Mouse (Mus musculus): ENCODE data around the gene Prmt9.

Prmt9 gene

DNA sequence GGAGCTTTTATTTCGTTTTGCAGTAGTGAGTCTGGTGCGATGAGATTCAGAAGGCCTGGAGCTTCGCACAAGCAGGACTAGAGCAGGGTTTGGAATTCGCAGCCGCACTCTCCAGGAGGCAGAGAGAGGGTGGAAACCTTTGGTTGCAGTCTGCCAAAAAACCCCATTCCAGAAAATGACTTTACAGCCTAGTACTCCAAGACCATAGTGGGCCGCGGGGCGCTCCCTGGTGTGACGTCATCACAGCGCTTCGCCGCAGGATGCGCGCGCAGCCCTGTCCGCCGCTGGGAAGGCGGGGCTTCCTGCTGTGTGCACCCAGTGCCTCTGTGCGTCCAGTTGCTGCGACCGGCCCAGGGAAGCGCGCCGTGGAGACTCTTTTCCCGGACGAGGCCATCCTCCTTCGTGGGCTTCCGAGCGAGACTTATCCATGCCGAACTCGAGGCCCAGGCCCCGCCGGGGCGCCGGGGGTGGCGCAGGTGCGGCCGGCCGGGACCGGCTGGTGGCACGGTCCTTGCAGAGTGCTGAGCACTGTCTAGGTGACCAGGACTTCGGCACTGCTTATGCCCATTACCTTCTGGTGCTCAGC is at the start of gene Prmt9:
Prmt9 (plus strand) TSS at position 277 of the 586 bp plus-strand sequence.
- DNase-seq (ENCODE audit: low read depth, low spot score): peak; percentile 83

- DNase-seq (ENCODE audit: low read depth, low spot score): no peak
Measured at GRCm38 (mm10) chr8:77500264-77500663, 48.9 kb upstream of the Prmt9 start.

GRCm38 (mm10) chr8:77501131-77501530 is 48.1 kb upstream of the Prmt9 start:
- no peak for DNase-seq (ENCODE audit: low read depth, low spot score)

GRCm38 (mm10) chr8:77502547-77502946 is 46.6 kb upstream of the Prmt9 start:
- DNase-seq (ENCODE audit: low read depth, low spot score): no peak

DNA sequence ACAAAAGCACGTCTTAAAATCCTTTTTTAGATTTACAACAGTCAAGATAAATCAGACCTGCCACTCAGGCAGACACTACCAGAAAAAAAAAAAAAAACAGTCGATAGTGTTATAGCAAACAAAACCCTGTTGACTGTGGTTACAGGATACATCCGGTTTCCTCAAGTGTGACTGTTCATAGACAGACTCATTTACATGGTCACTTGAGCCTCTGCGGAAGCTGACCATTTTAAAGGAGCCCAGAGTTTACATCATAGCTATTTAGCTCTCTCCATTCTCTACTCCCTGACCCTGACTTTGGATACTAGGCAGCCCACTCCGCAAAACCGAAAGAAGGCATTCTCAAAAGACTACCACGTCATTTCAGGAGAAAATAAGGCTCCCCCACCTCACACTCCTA is 42.7 kb upstream of the Prmt9 start:
- DNase-seq (ENCODE audit: low read depth, low spot score): no peak

DNA sequence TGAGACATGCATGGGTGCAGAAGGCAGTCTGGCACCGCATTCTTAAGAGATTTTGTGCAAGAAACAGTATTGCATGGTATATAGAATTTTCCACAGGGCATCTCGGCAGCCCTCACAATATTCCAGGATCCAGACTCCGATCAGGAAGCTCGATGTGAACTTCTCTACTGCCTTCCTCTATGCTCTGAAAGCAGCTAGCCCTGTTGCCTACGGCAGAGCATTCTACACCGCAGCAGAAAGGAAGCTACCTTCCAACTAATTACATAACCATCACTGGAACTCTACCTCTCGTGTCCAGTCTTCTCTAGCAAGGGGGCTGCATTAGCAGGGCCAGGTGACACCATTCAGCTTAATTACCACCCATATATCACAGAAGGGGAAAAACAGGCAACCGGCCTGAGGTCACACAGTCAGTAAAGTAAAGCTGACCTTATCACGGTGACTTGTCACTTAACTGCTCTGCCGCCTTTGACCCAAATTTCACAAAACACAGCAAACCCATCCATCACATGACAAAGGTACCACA is 41.6 kb upstream of the Prmt9 start:
- DNase-seq (ENCODE audit: low read depth, low spot score): no peak

- DNase-seq (ENCODE audit: low read depth, low spot score): no peak
Measured at GRCm38 (mm10) chr8:77509044-77509443, 40.2 kb upstream of the Prmt9 start.

DNA sequence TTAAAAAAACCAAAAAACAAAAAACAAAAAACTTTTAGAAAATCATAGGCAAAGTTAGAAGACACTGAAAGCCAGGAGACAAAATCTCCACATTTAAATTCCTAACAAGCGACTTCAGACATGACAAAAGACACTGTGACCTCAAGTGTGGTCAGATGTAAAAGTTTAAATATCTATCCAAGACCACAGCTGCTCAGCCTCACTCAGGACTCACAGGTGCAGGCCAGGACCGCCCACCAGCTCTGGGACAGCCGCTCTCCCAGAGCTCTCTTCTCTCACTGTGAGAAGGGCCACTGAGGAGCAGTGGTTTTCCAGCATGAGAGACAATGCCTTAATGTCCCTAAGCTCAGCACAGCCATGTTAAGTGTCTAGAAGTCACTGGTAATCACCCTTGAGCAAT is 38.8 kb upstream of the Prmt9 start:
- DNase-seq (ENCODE audit: low read depth, low spot score): peak; percentile 62

- no peak for DNase-seq (ENCODE audit: low read depth, low spot score)
Measured at GRCm38 (mm10) chr8:77511750-77512493, 37.3 kb upstream of the Prmt9 start.

DNA sequence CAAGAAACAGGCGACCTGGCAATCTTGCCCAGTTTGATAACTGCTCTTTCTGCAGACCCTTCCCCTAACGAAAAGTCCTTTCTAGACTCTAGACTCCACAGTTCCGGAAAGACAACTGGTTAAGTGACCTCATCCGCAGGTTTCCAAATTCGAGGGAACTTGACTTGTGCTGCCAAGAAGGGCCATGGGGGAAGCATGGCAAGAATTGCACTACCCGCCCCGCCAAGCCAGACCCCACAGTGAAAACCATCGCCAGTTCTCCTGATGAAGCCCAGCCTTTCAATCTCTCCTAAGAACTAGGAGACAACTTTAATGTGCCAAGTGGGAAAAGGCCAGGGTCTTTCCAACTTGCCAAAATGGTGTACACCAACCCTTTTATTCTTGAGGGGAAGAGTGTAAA is 34.0 kb upstream of the Prmt9 start:
- DNase-seq (ENCODE audit: low read depth, low spot score): no peak

DNA sequence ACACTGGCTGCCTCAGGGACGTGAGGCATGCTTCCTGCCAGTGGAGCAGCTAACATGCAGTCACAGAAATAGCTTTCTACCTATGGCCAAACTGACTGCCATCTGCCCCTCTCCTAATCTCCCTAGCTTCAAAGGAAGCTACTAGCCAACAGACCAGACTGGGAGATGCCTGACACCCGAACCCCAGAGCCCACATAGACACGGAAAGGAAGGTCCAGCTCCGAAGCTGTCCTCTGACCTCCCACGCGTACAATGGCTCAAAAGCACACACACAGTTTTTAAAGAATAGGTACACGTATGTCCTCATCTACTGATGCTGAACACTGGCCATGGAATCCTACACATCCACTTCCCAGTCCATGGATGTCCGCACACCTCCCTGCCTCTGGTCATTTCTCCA is 33.4 kb upstream of the Prmt9 start:
- no peak for DNase-seq (ENCODE audit: low read depth, low spot score)

- peak; percentile 27 for DNase-seq (ENCODE audit: low read depth, low spot score)
Measured at GRCm38 (mm10) chr8:77516845-77517244, 32.4 kb upstream of the Prmt9 start.

GRCm38 (mm10) chr8:77517301-77518200 is 31.6 kb upstream of the Prmt9 start, which contains the start of gene Arhgap10:
Arhgap10 (minus strand) TSS chr8:77517953.
- DNase-seq (ENCODE audit: low read depth, low spot score): peak; percentile 85

DNA sequence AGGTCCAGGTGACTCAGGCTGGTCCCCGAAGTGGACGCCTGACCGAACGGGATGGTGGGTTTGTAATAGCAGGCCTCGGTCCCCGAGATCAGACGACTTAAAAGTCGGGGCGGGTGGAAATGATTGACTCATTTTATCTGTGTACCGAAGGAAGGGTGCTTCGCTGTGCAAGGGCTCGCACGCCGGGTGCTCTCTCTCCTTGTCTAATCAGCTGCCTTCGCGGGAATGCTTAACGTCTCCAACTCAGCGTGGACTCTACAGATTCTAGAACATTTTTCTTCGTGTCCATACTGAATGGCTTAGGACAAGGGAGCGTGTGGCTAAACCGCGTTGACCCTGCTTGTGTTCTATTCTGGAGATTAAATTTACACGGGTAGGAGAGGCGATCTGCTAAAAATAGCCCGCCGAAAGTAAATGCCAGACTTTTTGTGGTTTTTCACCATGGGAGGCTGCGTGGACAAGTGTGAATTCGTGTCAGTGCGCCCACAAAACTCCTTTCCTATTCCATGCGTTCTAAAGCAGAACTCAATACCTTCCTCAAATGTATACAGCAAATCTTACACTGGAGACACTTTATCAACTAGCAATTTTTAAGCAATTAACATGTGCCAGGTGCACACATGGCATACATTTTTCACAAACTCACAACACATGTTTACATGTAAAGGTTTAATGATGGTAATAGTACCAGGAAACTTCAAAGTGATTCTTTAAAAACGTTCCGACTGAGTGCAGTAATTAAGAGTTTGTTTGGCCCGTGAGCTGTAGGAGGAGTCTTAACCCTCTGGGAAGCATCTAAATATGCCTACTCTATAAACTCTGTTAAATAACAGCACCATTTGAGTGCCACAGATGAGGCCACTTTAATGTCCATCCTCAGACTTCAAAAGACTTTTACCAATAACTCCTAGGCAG is 30.7 kb upstream of the Prmt9 start:
- DNase-seq (ENCODE audit: low read depth, low spot score): peak; percentile 17

DNA sequence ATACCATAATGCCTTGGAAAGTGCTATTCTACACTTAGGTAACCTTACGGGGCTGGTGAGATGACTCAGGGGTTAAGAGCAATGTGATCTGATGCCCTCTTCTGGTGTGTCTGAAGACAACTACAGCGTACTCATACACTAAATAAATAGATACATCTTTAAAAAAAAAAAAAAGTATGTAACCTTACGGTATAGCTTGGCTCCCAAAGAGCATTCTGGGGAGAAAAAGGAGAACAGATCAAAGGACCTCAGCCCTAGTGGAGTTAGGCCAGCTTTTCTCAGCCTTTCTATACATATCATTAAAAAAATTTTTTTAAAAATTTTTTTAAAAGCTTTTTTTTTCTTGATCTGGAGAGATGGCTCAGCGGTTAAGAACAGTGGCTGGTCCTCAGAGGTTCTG is 28.6 kb upstream of the Prmt9 start:
- no peak for DNase-seq (ENCODE audit: low read depth, low spot score)

- DNase-seq (ENCODE audit: low read depth, low spot score): peak; percentile 58
Measured at GRCm38 (mm10) chr8:77521028-77521785, 28.0 kb upstream of the Prmt9 start.

GRCm38 (mm10) chr8:77522984-77523383 is 26.2 kb upstream of the Prmt9 start:
- DNase-seq (ENCODE audit: low read depth, low spot score): no peak

- DNase-seq (ENCODE audit: low read depth, low spot score): no peak
Measured at GRCm38 (mm10) chr8:77524018-77524615, 25.1 kb upstream of the Prmt9 start.

- no peak for DNase-seq (ENCODE audit: low read depth, low spot score)
Measured at GRCm38 (mm10) chr8:77524906-77525305, 24.3 kb upstream of the Prmt9 start.

DNA sequence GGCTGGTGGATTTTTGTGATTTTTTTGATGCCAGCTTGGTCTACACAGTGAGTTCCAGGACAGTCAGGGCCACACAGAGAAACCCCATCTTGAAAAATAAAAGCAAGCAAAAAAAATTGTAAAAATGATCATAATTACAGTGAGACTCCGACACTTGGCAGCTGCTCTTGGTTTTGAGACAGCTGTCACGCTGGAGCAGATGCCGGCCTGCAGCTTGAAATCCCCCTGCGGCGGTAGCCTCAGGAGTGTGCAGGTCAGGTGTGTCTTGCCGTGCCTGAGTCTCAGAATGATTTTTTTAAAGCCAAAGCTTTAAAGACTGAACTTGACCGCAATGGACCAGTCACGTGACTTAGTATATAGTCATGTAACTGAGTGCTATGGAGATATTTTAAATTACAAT is 23.1 kb upstream of the Prmt9 start:
- no peak for DNase-seq (ENCODE audit: low read depth, low spot score)
